Comparison of ENCODE assay signal across 9 mouse cellular contexts in genomic region chr4:126750046-126750683, GRCm38 (mm10). TPM values are rescaled to one million over a fixed set of nuclear protein-coding genes. Genes with fewer than 3 reads are reported as not detected.
DNase-seq lines count a peak whose midpoint lies in the region; ATAC-seq and TF ChIP-seq lines count a peak whose summit lies in the region.
"Had no signal": no experiment of that assay in that cellular context is flagged by ENCODE, and none has a peak within 500 bp of the region (broad histone marks: within the 10 kb centered on the region; RNA-seq: fewer than 3 reads in every experiment).

No protein-coding gene starts in this region.

- peak overlapping the region; percentile 22; the same call in 1 of the 2 replicates for H3K4me2 ChIP-seq in midbrain, embryonic 14.5 days (ENCODE audit: low read length)
- H3K4me2 ChIP-seq in midbrain, embryonic 11.5 days = no peak overlapping the region
- H3K4me2 ChIP-seq in midbrain, postnatal 0 days (ENCODE audit: low read depth, low read length, poor library complexity, severe bottlenecking) = peak overlapping the region; percentile 94

- H3K27me3 ChIP-seq in midbrain, embryonic 14.5 days (ENCODE audit: control insufficient read depth, insufficient read depth, low read length) = no peaks in the 10 kb centered on the region
- H3K27me3 ChIP-seq in midbrain, embryonic 11.5 days (ENCODE audit: control insufficient read depth, insufficient read depth, low read length) = no peaks in the 10 kb centered on the region; the same call in 1 of the 2 replicates
- H3K27me3 ChIP-seq in midbrain, postnatal 0 days (ENCODE audit: insufficient read depth, low read length) = no peaks in the 10 kb centered on the region

- H3K4me1 ChIP-seq in midbrain, embryonic 14.5 days (ENCODE audit: control insufficient read depth, insufficient read depth, low read length) = peaks cover 45% of the 10 kb centered on the region
- peaks cover 20% of the 10 kb centered on the region for H3K4me1 ChIP-seq in midbrain, embryonic 11.5 days (ENCODE audit: control insufficient read depth, insufficient read depth, low read length)
- H3K4me1 ChIP-seq in midbrain, postnatal 0 days (ENCODE audit: insufficient read depth, low read length) = peaks cover 15% of the 10 kb centered on the region; the same call in 1 of the 2 replicates

- no peaks in the 10 kb centered on the region for H3K9me3 ChIP-seq in midbrain, embryonic 14.5 days (ENCODE audit: control insufficient read depth, low read length)
- H3K9me3 ChIP-seq in midbrain, embryonic 11.5 days (ENCODE audit: control insufficient read depth, low read length) = no peaks in the 10 kb centered on the region
- no peaks in the 10 kb centered on the region for H3K9me3 ChIP-seq in midbrain, postnatal 0 days (ENCODE audit: low read length)
- H3K9me3 ChIP-seq: midbrain, embryonic 12.5 days had no signal

- 85% methylated on average over 26 of the region's 26 CpGs for WGBS in midbrain, embryonic 14.5 days
- 92% methylated on average over 26 of the region's 26 CpGs for WGBS in midbrain, embryonic 11.5 days
- WGBS in midbrain, postnatal 0 days = 70% methylated on average over 26 of the region's 26 CpGs

- DNase-seq in midbrain, embryonic 14.5 days = peak; percentile 62
- DNase-seq in midbrain, embryonic 11.5 days (ENCODE audit: low spot score, missing footprints) = no peak
- peak; percentile 78 to 79 for DNase-seq in cerebellum, postnatal 36 days
- DNase-seq in heart, postnatal 10 days = peak; percentile 74 to 78
- DNase-seq in midbrain, postnatal 0 days (ENCODE audit: low spot score) = peak; percentile 85
- DNase-seq in kidney, adult 18-20 months = no peak

- ATAC-seq in midbrain, embryonic 14.5 days (ENCODE audit: low FRiP score, low TSS enrichment) = no peak
- no peak for ATAC-seq in midbrain, embryonic 11.5 days (ENCODE audit: low FRiP score)
- ATAC-seq in midbrain, postnatal 0 days (ENCODE audit: low FRiP score) = no peak
- ATAC-seq in erythroblast, adult 5-6 weeks (replicated peaks; ENCODE audit: low FRiP score, poor library complexity, severe bottlenecking) = no peak

- TF ChIP-seq CTCF in midbrain, postnatal 0 days (IDR thresholded peaks at IDR 0.05) = no peak

- H3K9ac ChIP-seq in midbrain, embryonic 14.5 days (replicated peaks; ENCODE audit: low read length) = 0 out of 2 replicates have a peak overlapping the region, but pooled peaks have one; percentile 9
- H3K9ac ChIP-seq in midbrain, embryonic 11.5 days (ENCODE audit: low read length) = no peak overlapping the region
- H3K9ac ChIP-seq in midbrain, postnatal 0 days (replicated peaks; ENCODE audit: low read length, poor library complexity, severe bottlenecking) = 0 out of 2 replicates have a peak overlapping the region, but pooled peaks have one; percentile 24

- intact Hi-C loops in heart, postnatal 10 days (cut with DNase I) = no loop called here

- H3K27ac ChIP-seq in midbrain, embryonic 14.5 days (replicated peaks; ENCODE audit: low read depth, low read length) = no peak overlapping the region
- H3K27ac ChIP-seq in midbrain, embryonic 11.5 days (ENCODE audit: low read depth, low read length) = no peak overlapping the region
- H3K27ac ChIP-seq in midbrain, postnatal 0 days (ENCODE audit: low read depth, low read length) = no peak overlapping the region
- H3K27ac ChIP-seq: midbrain, embryonic 12.5 days had no signal

- no peak overlapping the region for H3K4me3 ChIP-seq in midbrain, embryonic 14.5 days (replicated peaks; ENCODE audit: low read depth, low read length)
- no peak overlapping the region for H3K4me3 ChIP-seq in midbrain, embryonic 11.5 days (ENCODE audit: low read depth, low read length)
- H3K4me3 ChIP-seq in midbrain, postnatal 0 days (ENCODE audit: low read depth, low read length) = no peak overlapping the region
- H3K4me3 ChIP-seq: midbrain, embryonic 12.5 days had no signal

- H3K36me3 ChIP-seq in midbrain, embryonic 14.5 days (ENCODE audit: control insufficient read depth, insufficient read depth, low read length) = peaks cover 51% of the 10 kb centered on the region
- H3K36me3 ChIP-seq in midbrain, embryonic 11.5 days (ENCODE audit: control insufficient read depth, insufficient read depth, low read length) = peaks cover 6% of the 10 kb centered on the region; the same call in 1 of the 2 replicates
- H3K36me3 ChIP-seq in midbrain, postnatal 0 days (ENCODE audit: insufficient read depth, low read length) = peaks cover 42% of the 10 kb centered on the region

RNA-seq across cellular contexts. Expression of gene Ncdn, which starts 3.1 kb away (rescaled TPM):
- polyA plus RNA-seq in midbrain, embryonic 14.5 days (2014; fragmentation: Nextera tagmentation; extraction: Ambion mirVana) = 88.9 and 91.8 TPM in 2 replicates
- polyA plus RNA-seq in midbrain, embryonic 11.5 days (2014; fragmentation: Nextera tagmentation; extraction: Ambion mirVana) = 22.0 and 23.3 TPM in 2 replicates
- 10 to 100 TPM; 15.3 to 17.2 TPM for total RNA-seq in heart, postnatal 10 days (2021)
- 322 and 393 TPM in 2 replicates for total RNA-seq in midbrain, postnatal 0 days (2014; rRNA removed)
- 186 and 194 TPM in 2 replicates for polyA plus RNA-seq in midbrain, postnatal 0 days (2015; fragmentation: Nextera tagmentation; extraction: Ambion mirVana)
- total RNA-seq in erythroblast, adult 5-6 weeks (2015; ENCODE audit: low replicate concordance) = 0.96 and 1.7 TPM in 2 replicates
- 0.98 and 2.7 TPM in 2 replicates for total RNA-seq in erythroblast, adult 5-6 weeks (2017; ENCODE audit: low replicate concordance)

RNA-seq across cellular contexts. Expression of gene AU040320, which starts 3.2 kb away (rescaled TPM):
- 35.8 and 38.9 TPM in 2 replicates for polyA plus RNA-seq in midbrain, embryonic 14.5 days (2014; fragmentation: Nextera tagmentation; extraction: Ambion mirVana)
- polyA plus RNA-seq in midbrain, embryonic 11.5 days (2014; fragmentation: Nextera tagmentation; extraction: Ambion mirVana) = 23.8 and 26.2 TPM in 2 replicates
- 10 to 100 TPM; 26.2 to 31.6 TPM for total RNA-seq in heart, postnatal 10 days (2021)
- 35.5 and 38.0 TPM in 2 replicates for total RNA-seq in midbrain, postnatal 0 days (2014; rRNA removed)
- polyA plus RNA-seq in midbrain, postnatal 0 days (2015; fragmentation: Nextera tagmentation; extraction: Ambion mirVana) = 37.2 and 40.1 TPM in 2 replicates
- total RNA-seq in erythroblast, adult 5-6 weeks (2015; ENCODE audit: low replicate concordance) = 2.7 and 11.1 TPM in 2 replicates
- total RNA-seq in erythroblast, adult 5-6 weeks (2017; ENCODE audit: low replicate concordance) = 5.4 and 9.2 TPM in 2 replicates

RNA-seq across cellular contexts. Expression of gene Tfap2e, which starts 14.1 kb away (rescaled TPM):
- polyA plus RNA-seq in midbrain, embryonic 14.5 days (2014; fragmentation: Nextera tagmentation; extraction: Ambion mirVana) = 0.97 and 2.0 TPM in 2 replicates
- 1.5 and 1.6 TPM in 2 replicates for polyA plus RNA-seq in midbrain, embryonic 11.5 days (2014; fragmentation: Nextera tagmentation; extraction: Ambion mirVana)
- not detected for total RNA-seq in heart, postnatal 10 days (2021)
- total RNA-seq in midbrain, postnatal 0 days (2014; rRNA removed) = 0.14 TPM in 1 of 2 replicates, not detected in the other
- polyA plus RNA-seq in midbrain, postnatal 0 days (2015; fragmentation: Nextera tagmentation; extraction: Ambion mirVana) = 0.15 and 0.31 TPM in 2 replicates
- not detected in 2 replicates for total RNA-seq in erythroblast, adult 5-6 weeks (2015; ENCODE audit: low replicate concordance)
- not detected in 2 replicates for total RNA-seq in erythroblast, adult 5-6 weeks (2017; ENCODE audit: low replicate concordance)
- polyA plus RNA-seq: heart, embryonic 14.5 days had no signal

Comparison
In these comparisons a context has a peak if more than half of its experiments do, and no peak if none do; other contexts are left out.
1. DNase-seq: peak in midbrain, embryonic 14.5 days (single experiment), cerebellum, postnatal 36 days (2 of 2), heart, postnatal 10 days (2 of 2) and midbrain, postnatal 0 days (single experiment); none in midbrain, embryonic 11.5 days (single experiment) and kidney, adult 18-20 months (single experiment).
2. RNA of gene Ncdn, which starts 3.1 kb away (total RNA-seq): 322 to 393 TPM in midbrain, postnatal 0 days; 15.3 to 17.2 TPM in heart, postnatal 10 days and 0.96 to 2.7 TPM in erythroblast, adult 5-6 weeks; every median in the first group is over 10 times any median in the second.